Mouse (Mus musculus): ENCODE measurements around the gene Robo4. TPM values are rescaled to one million over a fixed set of nuclear protein-coding genes. Genes with fewer than 3 reads are reported as not detected.

Robo4 gene
- total and polyA plus RNA-seq, 2 experiments from 2014 or later = 4.5 to 13.1 TPM

DNA sequence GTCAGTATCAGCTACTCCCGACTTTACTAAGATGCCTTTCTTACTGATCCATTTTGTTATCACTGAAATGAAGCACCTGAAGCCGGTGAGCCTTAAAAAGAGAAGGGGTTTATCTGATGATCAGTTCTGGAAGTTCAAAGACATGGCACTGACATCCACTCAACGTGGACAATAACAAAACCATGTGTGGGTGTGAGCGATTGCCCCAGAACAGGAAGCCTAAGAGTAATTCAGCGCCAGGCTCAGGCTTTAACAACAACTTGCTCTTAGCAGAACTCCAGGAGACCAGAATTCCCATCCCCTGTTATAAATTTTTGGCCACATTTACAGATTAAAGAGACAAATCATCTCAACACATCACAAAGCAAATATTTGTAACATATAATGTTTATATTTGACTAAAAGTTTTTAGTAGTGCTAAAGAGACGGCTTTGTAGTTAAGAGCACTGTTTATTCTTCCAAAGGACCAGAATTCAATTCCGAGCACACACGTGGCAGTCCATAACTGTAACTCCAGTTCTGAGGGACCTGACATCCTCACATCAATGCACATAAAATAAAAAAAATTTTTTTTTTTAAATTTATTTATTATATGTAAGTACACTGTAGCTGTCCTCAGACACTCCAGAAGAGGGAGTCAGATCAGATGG is 8.1 kb upstream of the Robo4 start:
- Histone ChIP-seq H3K4me2 (ENCODE audit: low read depth, low read length) (no peak overlapping the region), H3K4me3 (ENCODE audit: low read length) (no peak overlapping the region), H3K9ac (replicated peaks; ENCODE audit: low read length) (no peak overlapping the region), H3K9me3 (ENCODE audit: low read length) (no peaks in the 10 kb centered on the region), H3K27me3 (ENCODE audit: insufficient read depth, low read length) (no peaks in the 10 kb centered on the region), H3K36me3 (ENCODE audit: insufficient read depth, low read length) (no peaks in the 10 kb centered on the region), H3K4me1 (ENCODE audit: insufficient read depth, low read length) (no peaks in the 10 kb centered on the region), H3K27ac (no peak overlapping the region)
- 81% methylated on average over 8 of the region's 8 CpGs for WGBS
- TF ChIP-seq CTCF (IDR thresholded peaks at IDR 0.05; ENCODE audit: low read depth) = no peak
- DNase-seq (ENCODE audit: low spot score) = no peak
- no peak for ATAC-seq

DNA sequence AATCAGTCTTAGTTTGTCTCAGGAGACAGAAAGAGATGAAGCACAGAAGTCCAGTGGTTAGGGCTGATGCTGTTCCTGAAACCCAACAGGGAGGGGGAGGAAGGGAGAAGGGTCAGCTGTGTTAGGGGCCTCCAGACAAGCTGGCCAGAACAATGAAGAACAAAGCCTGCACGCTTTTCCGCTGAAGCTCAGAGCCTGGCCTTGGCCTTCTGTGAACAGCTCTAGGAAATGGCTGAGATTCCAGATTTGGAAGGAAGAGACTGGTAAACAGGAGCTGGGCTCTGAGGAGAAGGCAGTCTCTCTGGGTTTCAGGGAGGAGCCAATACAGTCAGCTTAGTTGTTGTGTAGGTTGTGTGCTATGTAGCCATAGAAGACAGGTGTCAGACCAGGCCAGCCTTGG is 1.1 kb upstream of the Robo4 start:
- Histone ChIP-seq H3K27ac (no peak overlapping the region), H3K9me3 (ENCODE audit: low read length) (no peaks in the 10 kb centered on the region), H3K27me3 (ENCODE audit: insufficient read depth, low read length) (no peaks in the 10 kb centered on the region), H3K4me2 (ENCODE audit: low read depth, low read length) (no peak overlapping the region), H3K4me1 (ENCODE audit: insufficient read depth, low read length) (no peaks in the 10 kb centered on the region), H3K9ac (replicated peaks; ENCODE audit: low read length) (no peak overlapping the region), H3K36me3 (ENCODE audit: insufficient read depth, low read length) (no peaks in the 10 kb centered on the region), H3K4me3 (ENCODE audit: low read length) (no peak overlapping the region)
- DNase-seq (ENCODE audit: low spot score) (no peak), ATAC-seq (no peak)
- no peak for TF ChIP-seq CTCF (IDR thresholded peaks at IDR 0.05; ENCODE audit: low read depth)
- WGBS = 50% methylated on average over 2 of the region's 2 CpGs

DNA sequence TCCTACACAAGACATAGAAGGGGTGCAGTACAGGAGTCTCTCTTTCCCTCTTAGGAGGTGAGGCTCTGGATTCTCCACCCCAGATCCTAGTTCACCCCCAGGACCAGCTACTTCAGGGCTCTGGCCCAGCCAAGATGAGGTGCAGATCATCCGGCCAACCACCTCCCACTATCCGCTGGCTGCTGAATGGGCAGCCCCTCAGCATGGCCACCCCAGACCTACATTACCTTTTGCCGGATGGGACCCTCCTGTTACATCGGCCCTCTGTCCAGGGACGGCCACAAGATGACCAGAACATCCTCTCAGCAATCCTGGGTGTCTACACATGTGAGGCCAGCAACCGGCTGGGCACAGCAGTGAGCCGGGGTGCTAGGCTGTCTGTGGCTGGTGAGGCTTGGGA is 804 bp downstream of the Robo4 start:
- 84% methylated on average over 7 of the region's 7 CpGs for WGBS
- Histone ChIP-seq H3K36me3 (ENCODE audit: insufficient read depth, low read length) (no peaks in the 10 kb centered on the region), H3K27me3 (ENCODE audit: insufficient read depth, low read length) (no peaks in the 10 kb centered on the region), H3K9me3 (ENCODE audit: low read length) (no peaks in the 10 kb centered on the region), H3K9ac (replicated peaks; ENCODE audit: low read length) (no peak overlapping the region), H3K4me1 (ENCODE audit: insufficient read depth, low read length) (no peaks in the 10 kb centered on the region), H3K4me3 (ENCODE audit: low read length) (no peak overlapping the region), H3K4me2 (ENCODE audit: low read depth, low read length) (0 out of 2 replicates have a peak overlapping the region, but pooled peaks have one; percentile 18), H3K27ac (0 out of 2 replicates have a peak overlapping the region, but pooled peaks have one; percentile 52)
- DNase-seq (ENCODE audit: low spot score) = no peak
- no peak for TF ChIP-seq CTCF (IDR thresholded peaks at IDR 0.05; ENCODE audit: low read depth)
- ATAC-seq = no peak

DNA sequence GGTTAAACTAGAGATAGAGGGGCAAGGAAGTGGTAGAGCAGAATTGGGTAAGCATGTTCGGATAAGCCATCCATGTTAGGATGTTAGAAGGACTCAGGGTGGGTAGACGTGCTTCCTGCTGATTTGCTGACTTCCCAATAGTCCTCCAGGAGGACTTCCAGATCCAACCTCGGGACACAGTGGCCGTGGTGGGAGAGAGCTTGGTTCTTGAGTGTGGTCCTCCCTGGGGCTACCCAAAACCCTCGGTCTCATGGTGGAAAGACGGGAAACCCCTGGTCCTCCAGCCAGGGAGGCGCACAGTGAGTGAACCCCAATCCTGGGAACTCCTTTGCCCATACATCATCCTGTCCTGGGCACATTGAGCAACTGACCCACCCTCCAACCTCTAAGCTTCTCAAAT is 1.3 kb downstream of the Robo4 start:
- Histone ChIP-seq H3K4me2 (ENCODE audit: low read depth, low read length) (peak overlapping the region; percentile 18; the same call in 1 of the 2 replicates), H3K36me3 (ENCODE audit: insufficient read depth, low read length) (no peaks in the 10 kb centered on the region), H3K4me1 (ENCODE audit: insufficient read depth, low read length) (no peaks in the 10 kb centered on the region; the same call in 1 of the 2 replicates), H3K27me3 (ENCODE audit: insufficient read depth, low read length) (no peaks in the 10 kb centered on the region), H3K9ac (replicated peaks; ENCODE audit: low read length) (no peak overlapping the region), H3K27ac (no peak overlapping the region), H3K4me3 (ENCODE audit: low read length) (no peak overlapping the region), H3K9me3 (ENCODE audit: low read length) (no peaks in the 10 kb centered on the region)
- TF ChIP-seq CTCF (IDR thresholded peaks at IDR 0.05; ENCODE audit: low read depth) = no peak
- 81% methylated on average over 7 of the region's 7 CpGs for WGBS
- DNase-seq (ENCODE audit: low spot score) = no peak
- ATAC-seq = no peak

DNA sequence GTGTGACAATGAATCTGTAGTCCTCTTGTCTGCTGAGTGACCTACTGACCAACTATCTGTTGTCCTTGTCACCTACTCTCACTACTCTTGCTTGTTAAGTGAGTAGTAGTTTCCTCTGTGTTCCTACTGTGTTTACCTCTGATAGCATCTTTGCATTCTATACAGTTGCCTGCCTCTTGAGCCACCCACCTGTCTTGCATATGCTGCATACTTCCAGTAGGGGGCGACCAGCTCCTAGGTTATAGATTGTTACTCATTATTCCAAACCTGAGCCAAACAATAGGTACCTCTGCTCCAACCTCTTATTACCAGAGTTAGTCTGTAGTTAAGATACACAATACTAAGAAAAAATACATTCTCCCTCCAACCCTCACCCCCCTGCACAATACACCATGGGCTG is 4.7 kb downstream of the Robo4 start:
- Histone ChIP-seq H3K36me3 (ENCODE audit: insufficient read depth, low read length) (no peaks in the 10 kb centered on the region), H3K9me3 (ENCODE audit: low read length) (no peaks in the 10 kb centered on the region), H3K27ac (no peak overlapping the region), H3K4me3 (ENCODE audit: low read length) (no peak overlapping the region), H3K4me2 (ENCODE audit: low read depth, low read length) (no peak overlapping the region), H3K27me3 (ENCODE audit: insufficient read depth, low read length) (no peaks in the 10 kb centered on the region), H3K4me1 (ENCODE audit: insufficient read depth, low read length) (peaks cover 3% of the 10 kb centered on the region; the same call in 1 of the 2 replicates), H3K9ac (replicated peaks; ENCODE audit: low read length) (no peak overlapping the region)
- DNase-seq (ENCODE audit: low spot score) = peak; percentile 63
- 0% methylated on average over 1 of the region's 1 CpGs for WGBS
- peak; percentile 46; the same call in 1 of the 2 replicates for ATAC-seq
- peak; percentile 82 for TF ChIP-seq CTCF (IDR thresholded peaks at IDR 0.05; ENCODE audit: low read depth)

DNA sequence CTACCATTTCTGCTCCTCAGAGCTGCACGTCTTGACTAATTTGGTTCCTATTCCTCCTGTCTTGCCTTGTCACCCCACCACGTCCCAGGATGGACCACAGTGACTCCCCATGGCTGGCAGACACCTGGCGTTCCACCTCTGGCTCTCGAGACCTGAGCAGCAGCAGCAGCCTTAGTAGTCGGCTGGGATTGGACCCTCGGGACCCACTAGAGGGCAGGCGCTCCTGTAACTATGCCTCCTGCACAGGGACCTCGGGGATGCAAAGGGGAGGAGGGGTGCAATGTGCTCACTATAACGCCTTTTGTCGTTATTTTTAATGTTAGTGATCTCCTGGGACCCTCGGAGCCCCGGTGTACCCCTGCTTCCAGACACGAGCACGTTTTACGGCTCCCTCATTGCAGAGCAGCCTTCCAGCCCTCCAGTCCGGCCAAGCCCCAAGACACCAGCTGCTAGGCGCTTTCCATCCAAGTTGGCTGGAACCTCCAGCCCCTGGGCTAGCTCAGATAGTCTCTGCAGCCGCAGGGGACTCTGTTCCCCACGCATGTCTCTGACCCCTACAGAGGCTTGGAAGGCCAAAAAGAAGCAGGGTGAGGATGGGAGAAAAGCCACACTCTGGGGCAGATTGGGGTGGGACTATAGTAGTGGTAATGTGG is 6.3 kb downstream of the Robo4 start:
- no peaks in the 10 kb centered on the region for H3K36me3 ChIP-seq (ENCODE audit: insufficient read depth, low read length)
- no peaks in the 10 kb centered on the region for H3K9me3 ChIP-seq (ENCODE audit: low read length)
- H3K9ac ChIP-seq (replicated peaks; ENCODE audit: low read length) = no peak overlapping the region
- no peaks in the 10 kb centered on the region for H3K27me3 ChIP-seq (ENCODE audit: insufficient read depth, low read length)
- peaks cover 3% of the 10 kb centered on the region; the same call in 1 of the 2 replicates for H3K4me1 ChIP-seq (ENCODE audit: insufficient read depth, low read length)
- TF ChIP-seq CTCF (IDR thresholded peaks at IDR 0.05; ENCODE audit: low read depth) = peak; percentile 59
- H3K4me3 ChIP-seq (ENCODE audit: low read length) = no peak overlapping the region
- no peak overlapping the region for H3K27ac ChIP-seq
- H3K4me2 ChIP-seq (ENCODE audit: low read depth, low read length) = peak overlapping the region; percentile 38
- WGBS = 11% methylated on average over 19 of the region's 19 CpGs
- DNase-seq (ENCODE audit: low spot score) (peak; percentile 61), ATAC-seq (peak; percentile 73)

All from hindbrain, postnatal 0 days (tissue).